Mouse (Mus musculus): ENCODE results near the gene Rbfox3.

Rbfox3 gene

GRCm38 (mm10) chr11:118911307-118912070 lies at the start of gene Rbfox3:
Rbfox3 (minus strand) TSS chr11:118911597.
- in situ Hi-C loops (cut with MboI; ENCODE audit: low pct_unique_long_range_greater_than_20kb in 1 of 2, low sequenced_read_pairs in 2 of 2, unreplicated experiment in 1 of 2): no loop called here

GRCm38 (mm10) chr11:118960649-118961048 lies 49.3 kb upstream of the Rbfox3 start:
- in situ Hi-C loops (cut with MboI; ENCODE audit: low pct_unique_long_range_greater_than_20kb in 1 of 2, low sequenced_read_pairs in 2 of 2, unreplicated experiment in 1 of 2): no loop called here

- in situ Hi-C loops (cut with MboI; ENCODE audit: low pct_unique_long_range_greater_than_20kb in 1 of 2, low sequenced_read_pairs in 2 of 2, unreplicated experiment in 1 of 2): no loop called here
Observed at GRCm38 (mm10) chr11:118957070-118957471, 45.7 kb upstream of the Rbfox3 start.

- in situ Hi-C loops (cut with MboI; ENCODE audit: low pct_unique_long_range_greater_than_20kb in 1 of 2, low sequenced_read_pairs in 2 of 2, unreplicated experiment in 1 of 2): no loop called here
Observed at GRCm38 (mm10) chr11:118955016-118955415, 43.6 kb upstream of the Rbfox3 start.

- in situ Hi-C loops (cut with MboI; ENCODE audit: low pct_unique_long_range_greater_than_20kb in 1 of 2, low sequenced_read_pairs in 2 of 2, unreplicated experiment in 1 of 2): no loop called here
Observed at GRCm38 (mm10) chr11:118945868-118946267, 34.5 kb upstream of the Rbfox3 start.

- in situ Hi-C loops (cut with MboI; ENCODE audit: low pct_unique_long_range_greater_than_20kb in 1 of 2, low sequenced_read_pairs in 2 of 2, unreplicated experiment in 1 of 2): no loop called here
Observed at GRCm38 (mm10) chr11:118941268-118941667, 29.9 kb upstream of the Rbfox3 start.

- in situ Hi-C loops (cut with MboI; ENCODE audit: low pct_unique_long_range_greater_than_20kb in 1 of 2, low sequenced_read_pairs in 2 of 2, unreplicated experiment in 1 of 2): no loop called here
Observed at GRCm38 (mm10) chr11:118940539-118940938, 29.1 kb upstream of the Rbfox3 start.

- in situ Hi-C loops (cut with MboI; ENCODE audit: low pct_unique_long_range_greater_than_20kb in 1 of 2, low sequenced_read_pairs in 2 of 2, unreplicated experiment in 1 of 2): no loop called here
Observed at GRCm38 (mm10) chr11:118939731-118940130, 28.3 kb upstream of the Rbfox3 start.

GRCm38 (mm10) chr11:118934925-118935324 lies 23.5 kb upstream of the Rbfox3 start:
- in situ Hi-C loops (cut with MboI; ENCODE audit: low pct_unique_long_range_greater_than_20kb in 1 of 2, low sequenced_read_pairs in 2 of 2, unreplicated experiment in 1 of 2): no loop called here

- in situ Hi-C loops (cut with MboI; ENCODE audit: low pct_unique_long_range_greater_than_20kb in 1 of 2, low sequenced_read_pairs in 2 of 2, unreplicated experiment in 1 of 2): no loop called here
Observed at GRCm38 (mm10) chr11:118927081-118927480, 15.7 kb upstream of the Rbfox3 start.

- in situ Hi-C loops (cut with MboI; ENCODE audit: low pct_unique_long_range_greater_than_20kb in 1 of 2, low sequenced_read_pairs in 2 of 2, unreplicated experiment in 1 of 2): no loop called here
Observed at GRCm38 (mm10) chr11:118921852-118922251, 10.5 kb upstream of the Rbfox3 start.

GRCm38 (mm10) chr11:118916423-118917030 lies 5.1 kb upstream of the Rbfox3 start:
- in situ Hi-C loops (cut with MboI; ENCODE audit: low pct_unique_long_range_greater_than_20kb in 1 of 2, low sequenced_read_pairs in 2 of 2, unreplicated experiment in 1 of 2): no loop called here

GRCm38 (mm10) chr11:118915888-118916287 lies 4.5 kb upstream of the Rbfox3 start:
- in situ Hi-C loops (cut with MboI; ENCODE audit: low pct_unique_long_range_greater_than_20kb in 1 of 2, low sequenced_read_pairs in 2 of 2, unreplicated experiment in 1 of 2): no loop called here

GRCm38 (mm10) chr11:118912686-118913085 lies 1.3 kb upstream of the Rbfox3 start:
- in situ Hi-C loops (cut with MboI; ENCODE audit: low pct_unique_long_range_greater_than_20kb in 1 of 2, low sequenced_read_pairs in 2 of 2, unreplicated experiment in 1 of 2): no loop called here

GRCm38 (mm10) chr11:118910756-118911155 lies 641 bp downstream of the Rbfox3 start:
- in situ Hi-C loops (cut with MboI; ENCODE audit: low pct_unique_long_range_greater_than_20kb in 1 of 2, low sequenced_read_pairs in 2 of 2, unreplicated experiment in 1 of 2): no loop called here

- in situ Hi-C loops (cut with MboI; ENCODE audit: low pct_unique_long_range_greater_than_20kb in 1 of 2, low sequenced_read_pairs in 2 of 2, unreplicated experiment in 1 of 2): no loop called here
Observed at GRCm38 (mm10) chr11:118909814-118910201, 1.6 kb downstream of the Rbfox3 start.

- in situ Hi-C loops (cut with MboI; ENCODE audit: low pct_unique_long_range_greater_than_20kb in 1 of 2, low sequenced_read_pairs in 2 of 2, unreplicated experiment in 1 of 2): no loop called here
Observed at GRCm38 (mm10) chr11:118908981-118909813, 2.2 kb downstream of the Rbfox3 start.

GRCm38 (mm10) chr11:118908431-118908980 lies 2.9 kb downstream of the Rbfox3 start:
- in situ Hi-C loops (cut with MboI; ENCODE audit: low pct_unique_long_range_greater_than_20kb in 1 of 2, low sequenced_read_pairs in 2 of 2, unreplicated experiment in 1 of 2): no loop called here
